Mouse (Mus musculus) midbrain, embryonic 11.5 days (tissue): Measurements from ENCODE around the gene Trip13. TPM values are rescaled to one million over a fixed set of nuclear protein-coding genes. Genes with fewer than 3 reads are reported as not detected.

Experiments
- ATAC-seq: fragments of 200-750 bp; cut with Nextera tagmentation; 2 replicates; pipeline ENCODE4 v1.8.0; 2017; ENCODE audit warnings: moderate TSS enrichment, moderate library complexity; ENCODE audit not compliant: low FRiP score
- DNase-seq: peaks from one replicate; pipeline ENCODE4 v3.0.0; 2015; ENCODE audit warnings: low spot score; ENCODE audit errors: missing footprints
- H3K27ac ChIP-seq: fragments of 300-500 bp; sonication (generic); 2 replicates; pipeline ENCODE4 v1.5.1; 2014; ENCODE audit warnings: low read depth, low read length
- H3K27me3 ChIP-seq: fragments of 300-500 bp; sonication (generic); 2 replicates; pipeline ENCODE4 v1.6.1; 2014; ENCODE audit warnings: mild to moderate bottlenecking, low read length, moderate library complexity, mixed read lengths; ENCODE audit not compliant: control insufficient read depth, insufficient read depth
- H3K36me3 ChIP-seq: fragments of 300-500 bp; sonication (generic); 2 replicates; pipeline ENCODE4 v1.6.1; 2014; ENCODE audit warnings: mild to moderate bottlenecking, low read length, moderate library complexity, mixed read lengths; ENCODE audit not compliant: control insufficient read depth, insufficient read depth
- H3K4me1 ChIP-seq: fragments of 300-500 bp; sonication (generic); 2 replicates; pipeline ENCODE4 v1.6.1; 2014; ENCODE audit warnings: low read length; ENCODE audit not compliant: control insufficient read depth, insufficient read depth
- H3K4me2 ChIP-seq: fragments of 300-500 bp; sonication (generic); 2 replicates; pipeline ENCODE4 v1.6.1; 2014; ENCODE audit warnings: mild to moderate bottlenecking, moderate library complexity
- H3K4me3 ChIP-seq: fragments of 300-500 bp; sonication (generic); 2 replicates; pipeline ENCODE4 v1.5.1; 2014; ENCODE audit warnings: low read depth, low read length
- H3K9ac ChIP-seq: fragments of 300-500 bp; sonication (generic); 2 replicates; pipeline ENCODE4 v1.6.1; 2014; ENCODE audit warnings: low read length
- H3K9me3 ChIP-seq: fragments of 300-500 bp; sonication (generic); 2 replicates; pipeline ENCODE4 v1.6.1; 2016; ENCODE audit warnings: low read length; ENCODE audit not compliant: control insufficient read depth
- WGBS: fragments of 180-500 bp; shearing (Covaris S2); extraction: QIAGEN DNeasy Blood & Tissue Kit; methylation state at CpG from one replicate; pipeline ENCODE4 v1.1.7; 2014; 5-methylcytosine and 5-hydroxymethylcytosine counted together
- polyA plus RNA-seq: library from polyadenylated mRNA; unstranded; fragments of >200 nt; fragmentation: Nextera tagmentation; extraction: Ambion mirVana; gene quantifications from 2 replicates; pipeline ENCODE4 v1.2.1, GENCODE M21; 2014

The Trip13 gene
- polyA plus RNA-seq, 1 experiment from 2014 or later, result 53.4 TPM

DNA sequence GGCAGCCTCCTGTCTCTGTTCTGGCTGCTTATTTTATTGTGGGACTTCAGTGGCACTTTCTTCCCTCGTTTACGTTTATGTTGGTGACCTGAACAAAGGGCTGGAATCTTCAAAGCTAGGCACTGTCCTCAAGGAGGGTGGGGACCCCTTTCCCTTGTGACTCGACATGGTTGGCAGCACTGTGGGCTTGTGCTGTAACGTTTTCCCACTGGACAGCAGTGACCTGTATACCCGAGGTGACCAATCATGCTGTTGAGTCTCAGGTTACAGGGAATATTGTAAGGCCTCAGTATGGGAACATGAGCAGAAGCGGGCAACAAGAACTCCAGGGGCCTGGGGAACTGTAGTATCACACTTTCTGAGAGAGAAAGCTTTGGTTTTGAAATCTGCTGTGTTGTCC, 17.1 kb upstream of the Trip13 start:
- Histone ChIP-seq H3K4me3 (no peak overlapping the region), H3K9me3 (no peaks in the 10 kb centered on the region), H3K4me2 (no peak overlapping the region), H3K4me1 (no peaks in the 10 kb centered on the region), H3K9ac (no peak overlapping the region), H3K27ac (no peak overlapping the region), H3K27me3 (no peaks in the 10 kb centered on the region), H3K36me3 (peaks cover 20% of the 10 kb centered on the region)
- no peak for DNase-seq
- 77% methylated on average over 6 of the region's 6 CpGs for WGBS
- ATAC-seq, result no peak

DNA sequence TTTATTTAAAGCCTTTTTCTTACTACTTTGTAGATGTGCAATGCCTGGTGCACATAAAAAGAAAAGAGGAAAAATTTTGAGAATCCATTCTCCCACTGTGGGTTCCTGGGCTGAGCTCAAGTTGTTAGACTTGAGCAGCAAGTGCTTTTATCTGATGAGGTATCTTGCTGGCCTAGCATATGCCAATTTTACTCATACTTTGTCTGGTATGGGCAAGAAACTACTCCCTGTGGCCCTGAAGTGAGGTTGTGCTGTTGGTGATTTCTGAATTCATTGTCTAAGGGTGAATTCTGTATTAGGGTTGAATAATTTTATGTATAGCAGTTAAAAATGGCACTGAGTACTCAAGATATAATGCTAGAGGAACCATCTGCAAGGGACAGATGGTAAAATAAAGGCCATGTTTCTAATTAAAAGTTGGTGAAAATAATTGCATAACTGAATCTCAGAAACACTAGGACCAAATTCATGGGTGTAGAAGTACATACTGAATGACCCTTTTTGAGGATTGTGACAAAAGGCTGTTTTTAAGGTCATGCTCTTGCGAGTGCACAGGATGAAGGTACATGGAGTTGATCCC, 16.1 kb upstream of the Trip13 start:
- ATAC-seq, result no peak

DNA sequence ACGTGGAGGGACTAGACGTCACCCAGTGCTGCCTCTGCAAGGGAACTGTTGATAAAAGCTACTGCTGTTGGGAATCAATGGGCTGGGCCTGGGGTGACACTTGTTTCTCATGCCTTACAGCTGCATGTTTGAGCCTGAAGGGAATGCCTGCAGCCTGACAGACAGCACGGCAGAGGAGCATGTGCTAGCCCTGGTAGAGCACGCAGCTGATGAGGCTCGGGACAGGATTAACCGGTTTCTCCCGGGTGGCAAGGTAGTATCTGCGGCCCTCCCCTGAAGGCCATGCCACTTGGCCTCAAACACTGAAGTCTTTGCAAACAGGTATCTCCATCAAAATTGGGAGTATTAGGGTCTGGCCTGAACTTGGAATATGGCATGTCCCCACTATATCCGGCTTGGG, 7.0 kb upstream of the Trip13 start:
- Histone ChIP-seq H3K27me3 (no peaks in the 10 kb centered on the region), H3K4me3 (no peak overlapping the region), H3K9me3 (no peaks in the 10 kb centered on the region), H3K9ac (no peak overlapping the region), H3K4me1 (no peaks in the 10 kb centered on the region), H3K36me3 (peaks cover 28% of the 10 kb centered on the region), H3K27ac (no peak overlapping the region), H3K4me2 (no peak overlapping the region)
- ATAC-seq, result no peak
- WGBS, result 95% methylated on average over 9 of the region's 9 CpGs
- no peak for DNase-seq

More for the DNA sequence above, 16.1 kb upstream of the Trip13 start:
- H3K27ac ChIP-seq, result no peak overlapping the region
- H3K36me3 ChIP-seq, result peaks cover 22% of the 10 kb centered on the region
- no peak for DNase-seq
- H3K4me2 ChIP-seq, result no peak overlapping the region
- no peak overlapping the region for H3K4me3 ChIP-seq
- no peaks in the 10 kb centered on the region for H3K9me3 ChIP-seq
- 90% methylated on average over 1 of the region's 1 CpGs for WGBS
- H3K9ac ChIP-seq, result no peak overlapping the region
- no peaks in the 10 kb centered on the region for H3K4me1 ChIP-seq
- H3K27me3 ChIP-seq, result no peaks in the 10 kb centered on the region

DNA sequence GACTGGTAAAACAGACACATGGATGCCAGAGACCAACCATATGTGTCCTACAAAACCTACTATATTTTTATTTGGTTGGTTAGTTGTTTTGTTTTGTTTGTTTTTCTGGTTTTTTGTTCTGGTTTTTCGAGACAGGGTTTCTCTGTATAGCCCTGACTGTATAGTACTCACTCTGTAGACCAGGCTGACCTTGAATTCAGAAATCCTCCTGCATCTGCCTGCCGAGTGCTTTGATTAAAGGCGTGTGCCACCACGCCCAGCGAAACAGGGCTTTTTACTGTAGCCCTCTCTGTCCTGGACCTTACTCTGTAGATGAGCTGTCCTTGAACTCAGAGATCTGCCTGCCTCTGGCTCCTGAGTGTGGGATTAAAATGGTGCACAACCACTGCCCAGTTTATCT, 1.5 kb upstream of the Trip13 start:
- no peak overlapping the region for H3K4me3 ChIP-seq
- ATAC-seq (no peak), DNase-seq (peak; percentile 56)
- no peaks in the 10 kb centered on the region for H3K9me3 ChIP-seq
- no peaks in the 10 kb centered on the region for H3K27me3 ChIP-seq
- peaks cover 9% of the 10 kb centered on the region; the same call in 1 of the 2 replicates for H3K4me1 ChIP-seq
- H3K36me3 ChIP-seq, result peaks cover 15% of the 10 kb centered on the region
- H3K9ac ChIP-seq, result no peak overlapping the region
- 95% methylated on average over 5 of the region's 5 CpGs for WGBS
- H3K4me2 ChIP-seq, result no peak overlapping the region
- no peak overlapping the region for H3K27ac ChIP-seq

- peak; percentile 79 for DNase-seq
- Histone ChIP-seq H3K4me1 (peaks cover 9% of the 10 kb centered on the region; the same call in 1 of the 2 replicates), H3K27me3 (no peaks in the 10 kb centered on the region), H3K27ac (no peak overlapping the region), H3K4me2 (peak overlapping the region; percentile 82), H3K9me3 (no peaks in the 10 kb centered on the region), H3K9ac (peak overlapping the region; percentile 85), H3K36me3 (peaks cover 14% of the 10 kb centered on the region), H3K4me3 (peak overlapping the region; percentile 84)
- WGBS, result 51% methylated on average over 13 of the region's 13 CpGs
- ATAC-seq, result peak; percentile 8; the same call in 1 of the 2 replicates
Measured at GRCm38 (mm10) chr13:73938177-73938560, 585 bp upstream of the Trip13 start.

- Histone ChIP-seq H3K36me3 (peaks cover 5% of the 10 kb centered on the region), H3K4me2 (peak overlapping the region; percentile 82), H3K27me3 (no peaks in the 10 kb centered on the region), H3K4me1 (peaks cover 9% of the 10 kb centered on the region; the same call in 1 of the 2 replicates), H3K27ac (no peak overlapping the region), H3K9ac (peak overlapping the region; percentile 85), H3K4me3 (peak overlapping the region; percentile 84), H3K9me3 (no peaks in the 10 kb centered on the region)
- ATAC-seq, result no peak; the same call in 1 of the 2 replicates
- DNase-seq, result no peak
- WGBS, result 18% methylated on average over 5 of the region's 5 CpGs
Measured at GRCm38 (mm10) chr13:73936938-73937320, 655 bp downstream of the Trip13 start.

- no peaks in the 10 kb centered on the region for H3K27me3 ChIP-seq
- DNase-seq, result no peak
- no peak overlapping the region for H3K9ac ChIP-seq
- no peak overlapping the region for H3K4me2 ChIP-seq
- H3K27ac ChIP-seq, result no peak overlapping the region
- ATAC-seq, result no peak
- no peak overlapping the region for H3K4me3 ChIP-seq
- peaks cover 5% of the 10 kb centered on the region; the same call in 1 of the 2 replicates for H3K36me3 ChIP-seq
- no peaks in the 10 kb centered on the region for H3K9me3 ChIP-seq
- WGBS, result 91% methylated on average over 10 of the region's 10 CpGs
- peaks cover 5% of the 10 kb centered on the region; the same call in 1 of the 2 replicates for H3K4me1 ChIP-seq
Measured at GRCm38 (mm10) chr13:73932201-73932600, 5.4 kb downstream of the Trip13 start.

- no peak for DNase-seq
- no peaks in the 10 kb centered on the region for H3K9me3 ChIP-seq
- 89% methylated on average over 4 of the region's 4 CpGs for WGBS
Measured at GRCm38 (mm10) chr13:73913066-73913465, 24.5 kb downstream of the Trip13 start.

GRCm38 (mm10) chr13:73907683-73908412, 29.7 kb downstream of the Trip13 start:
- Histone ChIP-seq H3K9ac (no peak overlapping the region), H3K4me3 (no peak overlapping the region), H3K27me3 (no peaks in the 10 kb centered on the region), H3K4me2 (no peak overlapping the region), H3K9me3 (no peaks in the 10 kb centered on the region), H3K4me1 (no peaks in the 10 kb centered on the region), H3K27ac (no peak overlapping the region), H3K36me3 (peaks cover 6% of the 10 kb centered on the region; the same call in 1 of the 2 replicates)
- 75% methylated on average over 2 of the region's 2 CpGs for WGBS
- DNase-seq, result no peak
- ATAC-seq, result 0 out of 2 replicates have a peak, but pooled peaks have one; percentile 33

More at GRCm38 (mm10) chr13:73913066-73913465, 24.5 kb downstream of the Trip13 start:
- no peak overlapping the region for H3K4me3 ChIP-seq
- ATAC-seq, result no peak
- H3K4me2 ChIP-seq, result no peak overlapping the region
- no peak overlapping the region for H3K9ac ChIP-seq
- no peaks in the 10 kb centered on the region for H3K27me3 ChIP-seq
- H3K27ac ChIP-seq, result no peak overlapping the region
- H3K4me1 ChIP-seq, result no peaks in the 10 kb centered on the region
- peaks cover 23% of the 10 kb centered on the region for H3K36me3 ChIP-seq
